Mouse (Mus musculus) T-cell, adult 2 months (primary cell): ENCODE measurements around the gene Hmg20b.

Experiments
- DNase-seq: peaks from one replicate; pipeline ENCODE4 v3.0.0; 2022; ENCODE audit warnings: low spot score

The Hmg20b gene

GRCm38 (mm10) chr10:81378553-81379182, 28.4 kb upstream of the Hmg20b start:
- peak; percentile 100 for DNase-seq

- DNase-seq: no peak
These were observed 27.7 kb upstream of the Hmg20b start, which contains the start of gene Fzr1 for GRCm38 (mm10) chr10:81377793-81378552. Gene Fzr1 (minus strand): TSS chr10:81378516.

GRCm38 (mm10) chr10:81377362-81377664, 27.0 kb upstream of the Hmg20b start:
- DNase-seq: no peak

GRCm38 (mm10) chr10:81376561-81377361, 26.5 kb upstream of the Hmg20b start:
- DNase-seq: no peak

- DNase-seq: no peak
These were observed 25.0 kb upstream of the Hmg20b start for GRCm38 (mm10) chr10:81375322-81375721.

- DNase-seq: no peak
These were observed 16.9 kb upstream of the Hmg20b start for GRCm38 (mm10) chr10:81367207-81367495.

- DNase-seq: no peak
These were observed 16.4 kb upstream of the Hmg20b start for GRCm38 (mm10) chr10:81366477-81367206.

- no peak for DNase-seq
These were observed 15.6 kb upstream of the Hmg20b start, which contains the start of gene 4930404N11Rik for GRCm38 (mm10) chr10:81365672-81366476. Gene 4930404N11Rik (minus strand): TSS chr10:81365816.

GRCm38 (mm10) chr10:81365073-81365472, 14.8 kb upstream of the Hmg20b start:
- DNase-seq: no peak

GRCm38 (mm10) chr10:81364666-81365065, 14.4 kb upstream of the Hmg20b start:
- no peak for DNase-seq

- DNase-seq: no peak
These were observed 13.4 kb upstream of the Hmg20b start for GRCm38 (mm10) chr10:81363436-81364346.

- DNase-seq: no peak
These were observed 12.2 kb upstream of the Hmg20b start for GRCm38 (mm10) chr10:81362336-81362949.

GRCm38 (mm10) chr10:81360721-81361120, 10.4 kb upstream of the Hmg20b start:
- no peak for DNase-seq

- no peak for DNase-seq
These were observed 8.6 kb upstream of the Hmg20b start for GRCm38 (mm10) chr10:81358841-81359240.

GRCm38 (mm10) chr10:81358209-81358608, 7.9 kb upstream of the Hmg20b start:
- no peak for DNase-seq

- peak; percentile 87 for DNase-seq
These were observed 6.9 kb upstream of the Hmg20b start, which contains the start of gene Mfsd12 for GRCm38 (mm10) chr10:81356991-81357844. Gene Mfsd12 (plus strand): TSS chr10:81357491.

GRCm38 (mm10) chr10:81356352-81356990, 6.2 kb upstream of the Hmg20b start:
- no peak for DNase-seq

GRCm38 (mm10) chr10:81355533-81355932, 5.3 kb upstream of the Hmg20b start:
- no peak for DNase-seq
